Mouse (Mus musculus) MEL (cell line): ENCODE measurements around the gene Rassf10.

Experiments
- BHLHE40 ChIP-seq: IDR thresholded peaks from 2 replicates; pipeline ENCODE4 v1.6.1; 2012; ENCODE audit warnings: low read depth, mild to moderate bottlenecking, inconsistent platforms, low read length, improper control_type of control experiment, borderline replicate concordance
- CTCF ChIP-seq, 3 experiments: IDR thresholded peaks in 2 of 3; conservative IDR thresholded peaks in 1 of 3; 2 replicates each; pipeline ENCODE4 v1.5.1; 2011 to 2012; ENCODE audit warnings: low read length in 3 of 3, low read depth in 2 of 3, mild to moderate bottlenecking in 2 of 3, improper control_type of control experiment in 1 of 3, inconsistent platforms in 1 of 3, mixed read lengths in 1 of 3, moderate library complexity in 1 of 3; ENCODE audit not compliant: control insufficient read depth in 1 of 3, insufficient read depth in 1 of 3, poor library complexity in 1 of 3, severe bottlenecking in 1 of 3
- EP300 ChIP-seq, 2 experiments: IDR thresholded peaks; 2 replicates each; pipeline ENCODE4 v1.6.1; 2011; ENCODE audit warnings: improper control_type of control experiment in 2 of 2, low read length in 2 of 2, low read depth in 1 of 2, mild to moderate bottlenecking in 1 of 2
- ETS1 ChIP-seq: IDR thresholded peaks from 2 replicates; pipeline ENCODE4 v1.6.1; 2012; ENCODE audit warnings: low read depth, mild to moderate bottlenecking, inconsistent platforms, low read length, improper control_type of control experiment, moderate library complexity
- HCFC1 ChIP-seq: IDR thresholded peaks from 2 replicates; pipeline ENCODE4 v1.6.1; 2012; ENCODE audit warnings: low read depth, mild to moderate bottlenecking, inconsistent platforms, low read length, improper control_type of control experiment, moderate library complexity
- NELFE ChIP-seq: IDR thresholded peaks from 2 replicates; pipeline ENCODE4 v1.6.1; 2011; ENCODE audit warnings: low read depth, low read length, improper control_type of control experiment
- NRF1 ChIP-seq: IDR thresholded peaks from 2 replicates; pipeline ENCODE4 v1.6.1; 2014; ENCODE audit warnings: low read depth, mild to moderate bottlenecking, inconsistent platforms, low read length, improper control_type of control experiment, moderate library complexity; ENCODE audit not compliant: poor library complexity, insufficient read depth, severe bottlenecking
- POLR2A ChIP-seq, 2 experiments: IDR thresholded peaks; 2 replicates each; pipeline ENCODE4 v1.6.1; 2011 to 2012; ENCODE audit warnings: low read length in 2 of 2, mild to moderate bottlenecking in 2 of 2, control low read depth in 1 of 2, improper control_type of control experiment in 1 of 2, low read depth in 1 of 2, moderate library complexity in 1 of 2; ENCODE audit not compliant: control insufficient read depth in 1 of 2, insufficient read depth in 1 of 2, poor library complexity in 1 of 2
- POLR2AphosphoS2 ChIP-seq: IDR thresholded peaks from 2 replicates; pipeline ENCODE4 v1.6.1; 2011; ENCODE audit warnings: low read length, improper control_type of control experiment

DNA sequence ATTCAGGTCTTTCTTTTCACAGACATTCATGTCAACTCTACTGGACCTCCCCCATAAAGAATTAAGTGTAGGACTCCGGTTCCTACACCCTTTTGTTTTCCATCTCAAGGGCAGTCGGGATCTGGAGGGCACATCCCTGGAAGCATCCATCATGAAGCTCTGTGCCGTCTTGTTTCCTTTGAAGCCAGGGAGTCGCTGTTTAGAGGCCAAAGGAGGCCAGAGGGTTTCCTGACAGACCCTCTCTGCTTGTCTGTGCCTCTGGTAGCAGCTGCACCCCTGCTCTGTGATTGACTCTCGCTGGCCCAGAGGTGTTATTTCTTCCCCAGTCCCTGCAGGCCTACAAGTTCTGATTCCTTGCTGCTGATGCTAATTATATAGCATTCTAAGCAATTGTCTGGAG, 14.8 kb upstream of the Rassf10 start:
- TF ChIP-seq CTCF (IDR thresholded peaks at IDR 0.05 in 2 of 3, conservative IDR thresholded peaks at IDR 0.05 in 1 of 3; ENCODE audit: control insufficient read depth in 1 of 3, insufficient read depth in 1 of 3, low read depth in 2 of 3, low read length in 3 of 3, poor library complexity in 1 of 3, severe bottlenecking in 1 of 3): no peak
- TF ChIP-seq NELFE: no peak
- TF ChIP-seq BHLHE40: no peak
- TF ChIP-seq POLR2A (IDR thresholded peaks at IDR 0.05; ENCODE audit: control insufficient read depth in 1 of 2, insufficient read depth in 1 of 2, low read depth in 1 of 2, low read length in 2 of 2, poor library complexity in 1 of 2): no peak
- TF ChIP-seq HCFC1: no peak
- TF ChIP-seq EP300 (IDR thresholded peaks at IDR 0.05; ENCODE audit: low read depth in 1 of 2, low read length in 2 of 2): no peak
- no peak for TF ChIP-seq POLR2AphosphoS2
- no peak for TF ChIP-seq NRF1
- no peak for TF ChIP-seq ETS1
